Mouse (Mus musculus) olfactory bulb, adult 2 months (tissue): ENCODE results near the gene Tekt5.

Experiments
- CTCF ChIP-seq: fragments of 200-500 bp; IDR thresholded peaks from 2 replicates; pipeline ENCODE4 v1.5.1; 2012; ENCODE audit warnings: low read depth, mild to moderate bottlenecking, low read length, moderate library complexity; ENCODE audit not compliant: insufficient read depth
- POLR2A ChIP-seq: fragments of 200-500 bp; IDR thresholded peaks from 2 replicates; pipeline ENCODE4 v1.6.1; 2012; ENCODE audit warnings: mild to moderate bottlenecking, low read depth, low read length, moderate library complexity; ENCODE audit not compliant: insufficient read depth

DNA sequence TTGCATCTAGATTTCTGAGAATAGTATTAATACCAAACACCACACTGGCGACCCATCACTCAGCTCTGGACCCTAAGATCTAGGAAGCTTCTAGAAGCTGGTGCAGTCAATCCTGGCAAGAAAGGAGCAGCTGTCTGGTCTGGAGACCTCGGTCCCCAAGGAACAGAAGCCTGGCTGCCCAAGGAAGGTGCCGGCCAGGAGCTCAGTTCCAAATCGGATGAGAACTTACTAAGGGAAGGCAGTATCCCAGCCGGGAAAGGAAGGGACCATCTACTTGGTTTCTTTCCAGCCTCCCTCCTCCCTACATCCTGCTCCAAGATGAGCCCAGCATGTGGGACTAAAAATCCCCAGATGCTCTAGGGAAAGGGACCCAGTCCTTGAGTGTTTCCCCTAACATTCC is 84.8 kb downstream of the Tekt5 start:
- TF ChIP-seq POLR2A (no peak), CTCF (no peak)
